Mouse (Mus musculus) intestine, postnatal 0 days (tissue): ENCODE measurements around the gene Adamts2. TPM values are rescaled to one million over a fixed set of nuclear protein-coding genes. Genes with fewer than 3 reads are reported as not detected.

Experiments used
- ATAC-seq: fragments of 200-750 bp; cut with Nextera tagmentation; 2 replicates; pipeline ENCODE4 v1.8.0; 2017; ENCODE audit warnings: mild to moderate bottlenecking, moderate TSS enrichment, moderate library complexity
- H3K27ac ChIP-seq: fragments of 300-500 bp; sonication (generic); 2 replicates; pipeline ENCODE4 v1.5.1; 2014; ENCODE audit warnings: mild to moderate bottlenecking, low read depth, low read length, moderate library complexity
- H3K27me3 ChIP-seq: fragments of 300-500 bp; sonication (generic); replicated peaks from 2 replicates; pipeline ENCODE4 v1.6.1; 2014; ENCODE audit warnings: low read length, mixed read lengths; ENCODE audit not compliant: control insufficient read depth, insufficient read depth
- H3K36me3 ChIP-seq: fragments of 300-500 bp; sonication (generic); 2 replicates; pipeline ENCODE4 v1.6.1; 2014; ENCODE audit warnings: mild to moderate bottlenecking, moderate library complexity; ENCODE audit not compliant: control insufficient read depth, insufficient read depth
- H3K4me1 ChIP-seq: fragments of 300-500 bp; sonication (generic); replicated peaks from 2 replicates; pipeline ENCODE4 v1.6.1; 2014; ENCODE audit warnings: antibody characterized with exemption, low read length, mixed read lengths; ENCODE audit not compliant: control insufficient read depth, insufficient read depth
- H3K4me2 ChIP-seq: fragments of 300-500 bp; sonication (generic); replicated peaks from 2 replicates; pipeline ENCODE4 v1.6.1; 2014; ENCODE audit warnings: low read depth, mild to moderate bottlenecking, moderate library complexity
- H3K4me3 ChIP-seq: fragments of 300-500 bp; sonication (generic); 2 replicates; pipeline ENCODE4 v1.5.1; 2014; ENCODE audit warnings: low read depth, low read length
- H3K9ac ChIP-seq: fragments of 300-500 bp; sonication (generic); 2 replicates; pipeline ENCODE4 v1.6.1; 2014; ENCODE audit warnings: mild to moderate bottlenecking, low read depth, low read length
- H3K9me3 ChIP-seq: fragments of 300-500 bp; sonication (generic); 2 replicates; pipeline ENCODE4 v1.6.1; 2016; ENCODE audit warnings: mixed run types; ENCODE audit not compliant: control insufficient read depth
- CTCF ChIP-seq: sonication (generic); IDR thresholded peaks from 2 replicates; pipeline ENCODE4 v1.5.1; 2016; ENCODE audit warnings: low read depth, mild to moderate bottlenecking, control low read depth, antibody characterized with exemption, moderate library complexity
- WGBS: fragments of 180-500 bp; shearing (Covaris S2); extraction: QIAGEN DNeasy Blood & Tissue Kit; methylation state at CpG from one replicate; pipeline ENCODE4 v1.1.7; 2014; 5-methylcytosine and 5-hydroxymethylcytosine counted together
- polyA plus RNA-seq: library from polyadenylated mRNA; unstranded; fragments of >200 nt; fragmentation: Nextera tagmentation; extraction: Ambion mirVana; gene quantifications from 2 replicates; pipeline ENCODE4 v1.2.1, GENCODE M21; 2015

Adamts2 gene
- polyA plus RNA-seq, 1 experiment from 2014 or later: 4.6 TPM

- ATAC-seq: no peak
- H3K4me1 ChIP-seq: no peaks in the 10 kb centered on the region
- H3K9ac ChIP-seq: no peak overlapping the region
- no peaks in the 10 kb centered on the region for H3K9me3 ChIP-seq
- H3K4me3 ChIP-seq: no peak overlapping the region
- WGBS: 66% methylated on average over 4 of the region's 4 CpGs
- no peak overlapping the region for H3K27ac ChIP-seq
- no peak for TF ChIP-seq CTCF
- no peak overlapping the region for H3K4me2 ChIP-seq
- H3K36me3 ChIP-seq: no peaks in the 10 kb centered on the region
- H3K27me3 ChIP-seq: no peaks in the 10 kb centered on the region
Observed at GRCm38 (mm10) chr11:50664826-50665225, 62.9 kb downstream of the Adamts2 start.

GRCm38 (mm10) chr11:50669542-50670362 is 67.9 kb downstream of the Adamts2 start:
- Histone ChIP-seq H3K36me3 (no peaks in the 10 kb centered on the region), H3K4me3 (no peak overlapping the region), H3K27me3 (no peaks in the 10 kb centered on the region), H3K4me2 (no peak overlapping the region), H3K27ac (no peak overlapping the region), H3K9ac (no peak overlapping the region), H3K9me3 (no peaks in the 10 kb centered on the region), H3K4me1 (no peaks in the 10 kb centered on the region)
- 79% methylated on average over 9 of the region's 9 CpGs for WGBS
- ATAC-seq: no peak
- no peak for TF ChIP-seq CTCF

GRCm38 (mm10) chr11:50670363-50670725 is 68.5 kb downstream of the Adamts2 start:
- WGBS: 75% methylated on average over 5 of the region's 5 CpGs
- Histone ChIP-seq H3K9ac (no peak overlapping the region), H3K4me2 (no peak overlapping the region), H3K27me3 (no peaks in the 10 kb centered on the region), H3K4me3 (no peak overlapping the region), H3K36me3 (no peaks in the 10 kb centered on the region), H3K4me1 (no peaks in the 10 kb centered on the region), H3K27ac (no peak overlapping the region), H3K9me3 (no peaks in the 10 kb centered on the region)
- no peak for ATAC-seq
- TF ChIP-seq CTCF: no peak

- no peak for TF ChIP-seq CTCF
- no peak overlapping the region for H3K9ac ChIP-seq
- H3K4me3 ChIP-seq: no peak overlapping the region
- H3K4me1 ChIP-seq: no peaks in the 10 kb centered on the region
- no peaks in the 10 kb centered on the region for H3K9me3 ChIP-seq
- H3K36me3 ChIP-seq: no peaks in the 10 kb centered on the region
- no peaks in the 10 kb centered on the region for H3K27me3 ChIP-seq
- H3K27ac ChIP-seq: no peak overlapping the region
- 88% methylated on average over 1 of the region's 1 CpGs for WGBS
- ATAC-seq: no peak
- no peak overlapping the region for H3K4me2 ChIP-seq
Observed at GRCm38 (mm10) chr11:50670881-50671280, 69.0 kb downstream of the Adamts2 start.

- H3K27ac ChIP-seq: no peak overlapping the region
- no peak overlapping the region for H3K9ac ChIP-seq
- TF ChIP-seq CTCF: no peak
- H3K27me3 ChIP-seq: no peaks in the 10 kb centered on the region
- WGBS: 65% methylated on average over 2 of the region's 2 CpGs
- no peaks in the 10 kb centered on the region for H3K9me3 ChIP-seq
- H3K4me1 ChIP-seq: no peaks in the 10 kb centered on the region
- no peak for ATAC-seq
- H3K4me2 ChIP-seq: no peak overlapping the region
- no peaks in the 10 kb centered on the region for H3K36me3 ChIP-seq
- no peak overlapping the region for H3K4me3 ChIP-seq
Observed at GRCm38 (mm10) chr11:50671376-50671775, 69.5 kb downstream of the Adamts2 start.

- TF ChIP-seq CTCF: no peak
- no peaks in the 10 kb centered on the region for H3K4me1 ChIP-seq
- 79% methylated on average over 7 of the region's 7 CpGs for WGBS
Observed at GRCm38 (mm10) chr11:50671820-50672310, 70.0 kb downstream of the Adamts2 start.

More at GRCm38 (mm10) chr11:50671820-50672310, 70.0 kb downstream of the Adamts2 start:
- H3K4me2 ChIP-seq: no peak overlapping the region
- H3K27me3 ChIP-seq: no peaks in the 10 kb centered on the region
- ATAC-seq: no peak
- no peak overlapping the region for H3K9ac ChIP-seq
- H3K9me3 ChIP-seq: no peaks in the 10 kb centered on the region
- H3K4me3 ChIP-seq: no peak overlapping the region
- H3K36me3 ChIP-seq: no peaks in the 10 kb centered on the region
- no peak overlapping the region for H3K27ac ChIP-seq
